Mouse (Mus musculus) kidney, postnatal 0 days (tissue): ENCODE measurements around the gene Nog. TPM values are rescaled to one million over a fixed set of nuclear protein-coding genes. Genes with fewer than 3 reads are reported as not detected.
A peak's percentile ranks its signal among the peaks of the same experiment; 100 is the strongest.

Experiments used
- ATAC-seq: fragments of 200-750 bp; cut with Nextera tagmentation; replicated peaks from 2 replicates; pipeline ENCODE4 v1.8.0; 2017; ENCODE audit warnings: low read depth, moderate number of reproducible peaks, moderate TSS enrichment, moderate library complexity; ENCODE audit not compliant: low FRiP score
- DNase-seq: peaks from one replicate; pipeline ENCODE4 v3.0.0-alpha.2; 2016; ENCODE audit warnings: low spot score
- H3K27ac ChIP-seq: fragments of 300-500 bp; sonication (generic); 2 replicates; pipeline ENCODE4 v1.5.1; 2014; ENCODE audit warnings: mild to moderate bottlenecking
- H3K27me3 ChIP-seq: fragments of 300-500 bp; sonication (generic); 2 replicates; pipeline ENCODE4 v1.6.1; 2014; ENCODE audit warnings: low read length, mixed read lengths; ENCODE audit not compliant: insufficient read depth
- H3K36me3 ChIP-seq: fragments of 300-500 bp; sonication (generic); 2 replicates; pipeline ENCODE4 v1.6.1; 2014; ENCODE audit warnings: low read length, mixed read lengths; ENCODE audit not compliant: insufficient read depth
- H3K4me1 ChIP-seq: fragments of 300-500 bp; sonication (generic); replicated peaks from 2 replicates; pipeline ENCODE4 v1.6.1; 2014; ENCODE audit warnings: antibody characterized with exemption, low read length, mixed read lengths; ENCODE audit not compliant: insufficient read depth
- H3K4me2 ChIP-seq: fragments of 300-500 bp; sonication (generic); 2 replicates; pipeline ENCODE4 v1.6.1; 2014; ENCODE audit warnings: mild to moderate bottlenecking, low read length, moderate library complexity, mixed read lengths
- H3K4me3 ChIP-seq: fragments of 300-500 bp; sonication (generic); replicated peaks from 2 replicates; pipeline ENCODE4 v1.5.1; 2014; ENCODE audit warnings: low read depth, low read length
- H3K9ac ChIP-seq: fragments of 300-500 bp; sonication (generic); 2 replicates; pipeline ENCODE4 v1.6.1; 2014; ENCODE audit warnings: low read depth, low read length
- H3K9me3 ChIP-seq: fragments of 300-500 bp; sonication (generic); replicated peaks from 2 replicates; pipeline ENCODE4 v1.6.1; 2016; ENCODE audit warnings: low read length, inconsistent platforms, mixed read lengths
- CTCF ChIP-seq: IDR thresholded peaks from 2 replicates; pipeline ENCODE4 v1.5.1; 2016; ENCODE audit warnings: antibody characterized with exemption, low read depth, mild to moderate bottlenecking, moderate library complexity
- WGBS: fragments of 180-500 bp; shearing (Covaris S2); extraction: QIAGEN DNeasy Blood & Tissue Kit; methylation state at CpG from one replicate; pipeline ENCODE4 v1.1.7; 2014; 5-methylcytosine and 5-hydroxymethylcytosine counted together
- polyA plus RNA-seq: library from polyadenylated mRNA; unstranded; fragments of >200 nt; fragmentation: Nextera tagmentation; extraction: Ambion mirVana; gene quantifications from 2 replicates; pipeline ENCODE4 v1.2.1, GENCODE M21; 2015

The Nog gene
- 1.4 and 2.3 TPM in 2 replicates for polyA plus RNA-seq

- Histone ChIP-seq H3K36me3 (no peaks in the 10 kb centered on the region), H3K9me3 (no peaks in the 10 kb centered on the region), H3K9ac (peak within 1 kb of the TSS; percentile 61), H3K27me3 (peaks cover 8% of the 10 kb centered on the region; the same call in 1 of the 2 replicates), H3K4me2 (peak within 1 kb of the TSS; percentile 92), H3K4me1 (peaks cover 10% of the 10 kb centered on the region; the same call in 1 of the 2 replicates), H3K4me3 (peak within 1 kb of the TSS; percentile 62), H3K27ac (peak within 1 kb of the TSS; percentile 51; the same call in 1 of the 2 replicates)
- no peak; the same call in 1 of the 2 replicates for TF ChIP-seq CTCF
- ATAC-seq, result peak; percentile 37
- under 1% methylated on average over 79 of the region's 97 CpGs for WGBS
- peak; percentile 74 for DNase-seq
These were observed at the start of gene Nog for GRCm38 (mm10) chr11:89302056-89302815. Gene Nog (minus strand): TSS chr11:89302332.

- 29% methylated on average over 12 of the region's 12 CpGs for WGBS
- no peak for TF ChIP-seq CTCF
- Histone ChIP-seq H3K4me3 (no peak overlapping the region), H3K27me3 (no peaks in the 10 kb centered on the region), H3K4me1 (no peaks in the 10 kb centered on the region), H3K9ac (no peak overlapping the region), H3K9me3 (no peaks in the 10 kb centered on the region), H3K36me3 (no peaks in the 10 kb centered on the region), H3K4me2 (no peak overlapping the region), H3K27ac (no peak overlapping the region)
- ATAC-seq (no peak), DNase-seq (no peak)
These were observed 38.1 kb upstream of the Nog start for GRCm38 (mm10) chr11:89340238-89340637.

GRCm38 (mm10) chr11:89339783-89340182 is 37.7 kb upstream of the Nog start:
- H3K27ac ChIP-seq, result no peak overlapping the region
- ATAC-seq, result no peak
- H3K9ac ChIP-seq, result no peak overlapping the region

GRCm38 (mm10) chr11:89337910-89338309 is 35.8 kb upstream of the Nog start:
- no peak for DNase-seq
- H3K9me3 ChIP-seq, result no peaks in the 10 kb centered on the region
- no peaks in the 10 kb centered on the region for H3K27me3 ChIP-seq
- ATAC-seq, result no peak
- TF ChIP-seq CTCF, result no peak
- no peak overlapping the region for H3K4me3 ChIP-seq
- no peak overlapping the region for H3K4me2 ChIP-seq
- H3K4me1 ChIP-seq, result no peaks in the 10 kb centered on the region
- no peak overlapping the region for H3K9ac ChIP-seq
- H3K27ac ChIP-seq, result no peak overlapping the region
- no peaks in the 10 kb centered on the region for H3K36me3 ChIP-seq

More at GRCm38 (mm10) chr11:89339783-89340182, 37.7 kb upstream of the Nog start:
- Histone ChIP-seq H3K4me2 (no peak overlapping the region), H3K27me3 (no peaks in the 10 kb centered on the region), H3K9me3 (no peaks in the 10 kb centered on the region), H3K4me3 (no peak overlapping the region), H3K4me1 (no peaks in the 10 kb centered on the region), H3K36me3 (no peaks in the 10 kb centered on the region)
- no peak for DNase-seq
- TF ChIP-seq CTCF, result no peak
- WGBS, result 63% methylated on average over 8 of the region's 8 CpGs

- WGBS, result 22% methylated on average over 11 of the region's 11 CpGs
- Histone ChIP-seq H3K9me3 (no peaks in the 10 kb centered on the region), H3K27me3 (no peaks in the 10 kb centered on the region), H3K9ac (no peak overlapping the region), H3K4me3 (no peak overlapping the region), H3K4me1 (no peaks in the 10 kb centered on the region), H3K36me3 (no peaks in the 10 kb centered on the region), H3K27ac (no peak overlapping the region), H3K4me2 (no peak overlapping the region)
- DNase-seq (no peak), ATAC-seq (no peak)
- TF ChIP-seq CTCF, result no peak
These were observed 25.2 kb upstream of the Nog start for GRCm38 (mm10) chr11:89327089-89327881.

- H3K4me2 ChIP-seq, result no peak overlapping the region
- TF ChIP-seq CTCF, result no peak
- 93% methylated on average over 2 of the region's 2 CpGs for WGBS
- H3K36me3 ChIP-seq, result no peaks in the 10 kb centered on the region
- no peak overlapping the region for H3K27ac ChIP-seq
- DNase-seq, result no peak
- no peak overlapping the region for H3K9ac ChIP-seq
- ATAC-seq, result no peak
- no peaks in the 10 kb centered on the region for H3K27me3 ChIP-seq
- H3K4me3 ChIP-seq, result no peak overlapping the region
- no peaks in the 10 kb centered on the region for H3K4me1 ChIP-seq
- no peaks in the 10 kb centered on the region for H3K9me3 ChIP-seq
These were observed 19.6 kb upstream of the Nog start for GRCm38 (mm10) chr11:89321775-89322174.
